Mouse (Mus musculus): ENCODE data around the gene 2310039H08Rik.

The 2310039H08Rik gene

DNA sequence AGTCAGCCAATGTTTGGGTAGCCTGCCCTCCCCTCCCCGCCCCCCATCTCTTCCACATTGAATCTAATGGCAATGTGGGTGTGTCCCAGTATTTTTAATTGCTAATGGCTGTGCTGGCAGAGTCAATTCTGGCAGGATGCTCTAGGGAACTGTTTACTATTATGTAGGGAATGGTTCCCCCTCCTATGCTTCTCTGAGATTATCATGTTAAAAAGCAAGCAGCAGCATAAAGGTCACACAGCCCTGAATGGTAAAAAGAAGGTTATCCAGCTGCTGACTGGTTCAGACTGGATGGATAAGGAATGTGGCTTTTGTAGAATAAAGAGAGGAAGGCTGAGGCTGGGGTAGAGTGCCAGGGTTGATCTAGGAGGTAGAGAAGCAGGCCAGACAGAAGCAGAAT, 40.0 kb downstream of the 2310039H08Rik start:
- no peak for DNase-seq

DNA sequence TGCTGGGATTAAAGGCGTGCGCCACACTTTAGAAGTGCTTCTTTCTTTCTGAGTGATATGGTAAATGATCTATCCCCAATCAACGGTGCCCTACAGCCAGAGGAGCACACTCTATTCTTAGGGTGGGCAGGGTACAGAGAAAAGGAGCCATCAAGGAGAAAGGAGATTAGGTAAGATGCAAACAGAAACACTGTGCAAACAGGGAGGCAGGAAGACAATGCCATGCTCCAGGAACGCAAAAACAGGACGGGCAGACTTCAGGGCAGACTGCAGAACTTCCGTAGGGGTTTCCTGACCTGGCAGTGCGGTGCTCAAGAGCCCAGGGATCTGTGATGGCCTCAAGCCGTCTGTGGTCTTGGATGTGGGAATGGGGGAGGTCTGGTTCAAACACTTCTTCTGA, 41.2 kb downstream of the 2310039H08Rik start:
- DNase-seq: no peak

DNA sequence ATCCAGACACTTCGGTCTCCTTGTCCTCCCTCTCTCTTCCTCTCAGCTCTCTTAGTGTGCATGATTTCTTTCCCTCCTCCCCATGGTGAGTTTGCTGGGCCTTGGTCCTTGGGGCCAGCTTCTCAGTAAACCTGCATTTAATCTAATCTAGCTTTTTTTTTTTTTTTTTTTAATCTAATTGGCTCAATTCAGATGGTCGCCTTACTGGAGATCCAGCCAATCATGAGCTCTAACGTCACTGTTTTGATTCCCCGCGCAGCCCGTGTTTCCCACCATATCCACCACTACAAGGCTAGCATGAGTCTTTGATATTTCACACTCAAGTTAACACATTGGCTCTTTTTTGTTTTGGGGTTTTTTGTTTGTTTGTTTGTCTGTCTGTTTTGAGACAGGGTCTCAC, 42.1 kb downstream of the 2310039H08Rik start:
- DNase-seq: no peak

DNA sequence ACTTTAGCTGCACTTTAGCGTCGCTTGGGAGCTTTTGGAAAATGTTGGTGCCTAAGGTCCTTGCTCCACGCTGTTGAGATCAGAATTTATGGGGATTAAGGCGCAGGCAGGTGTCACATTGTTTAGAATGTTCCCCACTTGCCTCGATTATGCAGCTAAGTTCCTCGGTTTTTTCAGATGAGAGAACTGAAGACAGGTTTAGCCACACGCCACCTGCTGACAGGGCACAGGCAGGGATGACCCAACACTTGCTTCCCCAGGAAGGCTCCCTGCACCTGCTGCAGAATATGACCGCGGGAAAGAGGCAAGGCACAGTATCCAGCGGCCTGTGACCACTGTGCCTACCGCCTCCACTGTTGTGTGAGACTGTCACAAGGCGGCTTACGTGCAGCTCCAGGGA, 43.9 kb downstream of the 2310039H08Rik start:
- no peak for DNase-seq

DNA sequence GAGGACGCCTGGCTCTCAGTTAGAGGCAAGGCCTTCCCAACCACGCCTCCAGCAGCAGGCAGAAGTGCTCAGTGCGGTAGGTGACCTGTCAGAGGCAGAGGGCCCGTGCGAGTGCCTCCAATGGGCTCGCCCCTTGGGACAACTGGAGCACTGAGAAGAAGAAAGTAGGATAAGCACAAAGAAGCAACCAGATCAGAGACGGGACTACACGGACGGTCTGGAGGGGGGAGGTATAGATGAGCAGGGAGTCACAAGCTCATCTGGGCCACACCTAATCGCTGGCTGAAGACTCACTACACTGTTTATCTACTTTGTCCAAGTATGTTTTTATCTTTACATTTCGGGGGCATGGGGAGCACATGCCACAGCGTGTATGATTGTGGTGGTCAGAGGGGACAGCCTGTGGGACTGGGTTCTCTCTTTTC, 45.3 kb downstream of the 2310039H08Rik start:
- DNase-seq: no peak

DNA sequence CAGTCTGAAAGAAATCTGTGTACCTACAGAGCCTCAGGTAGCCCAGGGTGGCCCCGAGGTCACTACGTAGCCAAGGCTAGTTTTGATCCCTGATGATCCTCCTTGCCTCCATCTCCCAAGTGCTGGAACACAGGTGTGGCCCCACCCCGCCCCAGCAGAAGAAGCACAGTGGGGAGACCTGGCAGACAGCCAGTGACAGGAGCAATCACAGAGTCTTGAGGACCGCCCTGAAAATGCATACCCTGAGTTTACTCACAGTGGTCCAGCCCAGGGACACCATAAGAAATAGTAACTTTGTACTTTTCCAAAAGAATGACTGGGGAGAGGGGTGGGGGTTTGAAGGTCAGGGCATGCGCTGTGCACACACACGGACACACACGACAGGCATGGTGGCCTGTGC, 48.2 kb downstream of the 2310039H08Rik start:
- DNase-seq: no peak
